Mouse (Mus musculus): ENCODE results near the gene Eif3k. TPM values are rescaled to one million over a fixed set of nuclear protein-coding genes. Genes with fewer than 3 reads are reported as not detected.

Eif3k gene
- polyA plus RNA-seq, 1 experiment from 2014 or later = 327 TPM

DNA sequence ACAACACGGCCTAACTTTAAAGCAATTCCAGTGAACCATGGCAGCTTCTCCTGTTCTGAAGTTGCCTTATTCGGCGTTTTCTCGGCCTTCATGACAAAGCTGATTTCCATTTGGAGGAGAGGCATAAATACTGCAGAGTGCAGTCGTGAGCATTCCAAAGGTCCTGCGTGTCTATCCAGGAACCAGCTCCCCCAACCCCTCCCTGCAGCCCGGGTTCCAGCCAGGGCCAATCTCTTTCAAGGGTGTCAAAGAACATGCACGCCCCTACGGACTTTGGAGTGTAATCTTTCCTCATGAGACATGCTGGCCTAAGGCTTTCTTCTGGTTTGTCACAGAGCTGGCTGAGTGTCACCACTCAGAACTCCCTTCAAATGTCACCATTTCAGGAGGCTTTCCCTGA, 56.3 kb downstream of the Eif3k start:
- H3K36me3 ChIP-seq = no peaks in the 10 kb centered on the region
- no peak for ATAC-seq (ENCODE audit: low FRiP score, low read depth)
- no peak overlapping the region for H3K4me2 ChIP-seq (replicated peaks)
- no peaks in the 10 kb centered on the region for H3K27me3 ChIP-seq (replicated peaks)
- H3K4me3 ChIP-seq = no peak overlapping the region
- no peak overlapping the region for H3K9ac ChIP-seq
- H3K4me1 ChIP-seq = peaks cover 58% of the 10 kb centered on the region
- H3K27ac ChIP-seq = peak overlapping the region; percentile 39; the same call in 1 of the 2 replicates
- H3K9me3 ChIP-seq = no peaks in the 10 kb centered on the region
- 47% methylated on average over 9 of the region's 9 CpGs for WGBS

GRCm38 (mm10) chr7:28924802-28925201, 56.9 kb downstream of the Eif3k start:
- H3K27me3 ChIP-seq (replicated peaks) = no peaks in the 10 kb centered on the region
- H3K9me3 ChIP-seq = no peaks in the 10 kb centered on the region
- peak overlapping the region; percentile 39 for H3K27ac ChIP-seq
- no peak overlapping the region for H3K4me3 ChIP-seq
- ATAC-seq (ENCODE audit: low FRiP score, low read depth) = no peak
- no peak overlapping the region for H3K4me2 ChIP-seq (replicated peaks)
- H3K9ac ChIP-seq = no peak overlapping the region
- peaks cover 59% of the 10 kb centered on the region for H3K4me1 ChIP-seq
- H3K36me3 ChIP-seq = no peaks in the 10 kb centered on the region
- 78% methylated on average over 3 of the region's 3 CpGs for WGBS

DNA sequence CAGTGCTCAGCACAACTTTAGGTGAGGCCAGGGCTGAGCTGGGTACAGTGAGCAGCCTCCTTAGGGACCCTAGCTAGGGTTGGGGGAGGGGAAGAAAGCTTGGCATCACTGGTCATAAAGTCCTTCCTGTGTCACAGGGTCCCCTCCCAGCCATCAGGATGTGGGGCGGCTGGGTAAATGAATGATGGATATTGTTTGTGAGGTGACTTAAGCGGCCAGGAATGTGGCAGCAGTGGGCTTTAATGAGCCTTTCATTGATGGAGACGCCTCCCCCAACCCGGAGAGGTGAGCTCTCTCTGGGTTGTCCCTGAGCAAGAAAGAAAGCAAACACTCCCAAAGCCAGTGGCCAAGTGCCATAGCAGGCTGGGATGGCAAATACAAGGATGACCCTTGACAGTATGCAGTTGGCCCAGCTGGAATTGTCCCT, 57.8 kb downstream of the Eif3k start:
- Histone ChIP-seq H3K4me2 (replicated peaks) (peak overlapping the region; percentile 12; the same call in 1 of the 2 replicates), H3K4me3 (no peak overlapping the region), H3K4me1 (peaks cover 55% of the 10 kb centered on the region), H3K27ac (0 out of 2 replicates have a peak overlapping the region, but pooled peaks have one; percentile 39), H3K36me3 (peaks cover 3% of the 10 kb centered on the region; the same call in 1 of the 2 replicates), H3K9ac (peak overlapping the region; percentile 13; the same call in 1 of the 2 replicates), H3K9me3 (no peaks in the 10 kb centered on the region), H3K27me3 (replicated peaks) (no peaks in the 10 kb centered on the region)
- peak; percentile 74 for ATAC-seq (ENCODE audit: low FRiP score, low read depth)
- WGBS = 2% methylated on average over 4 of the region's 4 CpGs

DNA sequence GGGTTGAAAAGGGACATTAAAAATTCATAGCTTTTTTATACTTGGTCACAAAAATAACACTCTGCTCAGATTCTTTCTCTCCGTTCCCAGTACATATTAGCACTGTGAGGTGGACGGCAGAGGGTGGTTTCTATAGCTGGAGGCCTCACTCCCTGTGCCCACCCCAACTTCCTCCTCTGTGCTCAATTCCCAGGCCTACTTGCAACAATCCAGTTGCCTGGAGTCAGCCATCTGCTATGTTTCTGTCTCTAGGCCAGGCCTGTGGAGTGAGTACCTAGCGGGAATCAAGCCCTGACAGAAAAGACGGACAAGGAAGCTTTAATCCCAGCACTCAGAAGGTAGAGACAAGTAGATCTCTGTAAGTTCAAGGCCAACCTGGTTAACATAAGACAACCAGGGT, 59.1 kb downstream of the Eif3k start:
- no peaks in the 10 kb centered on the region for H3K27me3 ChIP-seq (replicated peaks)
- no peak overlapping the region for H3K4me3 ChIP-seq
- no peak overlapping the region for H3K4me2 ChIP-seq (replicated peaks)
- ATAC-seq (ENCODE audit: low FRiP score, low read depth) = no peak
- 76% methylated on average over 4 of the region's 4 CpGs for WGBS
- H3K4me1 ChIP-seq = peaks cover 55% of the 10 kb centered on the region
- 0 out of 2 replicates have a peak overlapping the region, but pooled peaks have one; percentile 17 for H3K9ac ChIP-seq
- H3K27ac ChIP-seq = no peak overlapping the region
- H3K36me3 ChIP-seq = peaks cover 15% of the 10 kb centered on the region
- no peaks in the 10 kb centered on the region for H3K9me3 ChIP-seq

DNA sequence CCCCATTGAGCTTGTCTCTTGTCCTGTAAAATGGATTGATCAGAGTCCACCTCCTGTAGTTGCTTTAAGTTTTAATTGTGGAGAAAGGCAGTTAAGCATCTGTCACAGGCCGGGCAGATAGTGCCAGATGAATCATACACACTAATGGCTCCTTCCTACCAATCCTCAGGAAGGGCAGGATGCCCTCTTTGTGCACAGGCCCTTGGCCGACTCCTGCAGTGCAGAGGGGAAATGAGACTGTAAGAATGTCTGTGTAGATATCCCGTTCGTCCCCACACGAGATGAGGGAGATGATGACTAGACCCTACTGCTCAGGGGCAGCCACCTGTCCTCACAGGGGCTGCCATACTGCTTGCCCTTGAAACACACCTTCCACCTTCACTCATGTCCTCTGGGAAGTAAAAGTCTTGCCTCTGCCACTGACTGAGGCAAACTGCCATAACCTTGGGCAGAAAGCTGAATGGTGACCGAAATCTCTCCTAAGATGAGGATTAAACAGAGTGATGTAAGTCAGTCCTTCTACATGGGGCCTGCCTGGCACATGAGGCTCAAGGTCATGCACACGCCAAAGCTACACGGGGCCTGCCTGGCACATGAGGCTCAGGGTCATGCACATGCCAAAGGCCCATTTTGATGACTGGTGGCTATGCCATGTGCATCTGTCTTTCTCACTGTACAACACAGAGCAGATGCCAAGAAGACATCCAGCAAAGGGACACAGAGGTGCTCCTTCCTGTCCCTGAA, 59.8 kb downstream of the Eif3k start:
- Histone ChIP-seq H3K27me3 (replicated peaks) (no peaks in the 10 kb centered on the region), H3K36me3 (peaks cover 22% of the 10 kb centered on the region), H3K4me3 (no peak overlapping the region), H3K4me2 (replicated peaks) (no peak overlapping the region), H3K27ac (no peak overlapping the region), H3K9ac (no peak overlapping the region), H3K9me3 (no peaks in the 10 kb centered on the region), H3K4me1 (peaks cover 55% of the 10 kb centered on the region)
- WGBS = 91% methylated on average over 8 of the region's 8 CpGs
- ATAC-seq (ENCODE audit: low FRiP score, low read depth) = no peak

Other genes starting within 250 kb of the Eif3k start
- 123 and 127 TPM in 2 replicates for gene Mrps12, start 240.0 kb downstream of the Eif3k start, polyA plus RNA-seq (2016; fragmentation: Nextera tagmentation; extraction: Ambion mirVana)
- gene Sars2, start 239.9 kb downstream of the Eif3k start, polyA plus RNA-seq (2016; fragmentation: Nextera tagmentation; extraction: Ambion mirVana) = 28.6 and 32.0 TPM in 2 replicates
- gene Ccer2, start 225.7 kb downstream of the Eif3k start, polyA plus RNA-seq (2016; fragmentation: Nextera tagmentation; extraction: Ambion mirVana) = 9.7 and 10.4 TPM in 2 replicates
- gene Sirt2, start 215.1 kb downstream of the Eif3k start, polyA plus RNA-seq (2016; fragmentation: Nextera tagmentation; extraction: Ambion mirVana) = 86.4 and 89.1 TPM in 2 replicates
- gene Nfkbib, start 214.4 kb downstream of the Eif3k start, polyA plus RNA-seq (2016; fragmentation: Nextera tagmentation; extraction: Ambion mirVana) = 51.5 and 52.4 TPM in 2 replicates
- gene Rinl, start 192.9 kb downstream of the Eif3k start, polyA plus RNA-seq (2016; fragmentation: Nextera tagmentation; extraction: Ambion mirVana) = 2.8 TPM in 2 replicates
- gene Hnrnpl, start 173.3 kb downstream of the Eif3k start, polyA plus RNA-seq (2016; fragmentation: Nextera tagmentation; extraction: Ambion mirVana) = 264 and 338 TPM in 2 replicates
- 82.2 and 89.2 TPM in 2 replicates for gene Ech1, start 156.6 kb downstream of the Eif3k start, polyA plus RNA-seq (2016; fragmentation: Nextera tagmentation; extraction: Ambion mirVana)
- gene Lgals4, start 148.0 kb downstream of the Eif3k start, polyA plus RNA-seq (2016; fragmentation: Nextera tagmentation; extraction: Ambion mirVana) = 4.6 and 4.9 TPM in 2 replicates
- gene Lgals7, start 118.0 kb downstream of the Eif3k start, polyA plus RNA-seq (2016; fragmentation: Nextera tagmentation; extraction: Ambion mirVana) = 2.1 and 3.0 TPM in 2 replicates
- gene Capn12, start 100.4 kb downstream of the Eif3k start, polyA plus RNA-seq (2016; fragmentation: Nextera tagmentation; extraction: Ambion mirVana) = 0.28 and 0.57 TPM in 2 replicates
- 186 and 192 TPM in 2 replicates for gene Actn4, start 19.5 kb downstream of the Eif3k start, polyA plus RNA-seq (2016; fragmentation: Nextera tagmentation; extraction: Ambion mirVana)
- 5.5 and 6.2 TPM in 2 replicates for gene Map4k1, start 186 bp upstream of the Eif3k start, polyA plus RNA-seq (2016; fragmentation: Nextera tagmentation; extraction: Ambion mirVana)
- 4.4 and 5.0 TPM in 2 replicates for gene Ryr1, start 143.3 kb upstream of the Eif3k start, polyA plus RNA-seq (2016; fragmentation: Nextera tagmentation; extraction: Ambion mirVana)
- gene Rasgrp4, start 153.0 kb upstream of the Eif3k start, polyA plus RNA-seq (2016; fragmentation: Nextera tagmentation; extraction: Ambion mirVana) = 0.61 and 0.77 TPM in 2 replicates
- gene Fam98c, start 174.4 kb upstream of the Eif3k start, polyA plus RNA-seq (2016; fragmentation: Nextera tagmentation; extraction: Ambion mirVana) = 30.8 and 33.7 TPM in 2 replicates
- gene Ggn, start 188.3 kb upstream of the Eif3k start, polyA plus RNA-seq (2016; fragmentation: Nextera tagmentation; extraction: Ambion mirVana) = 0.86 and 0.95 TPM in 2 replicates
- 8.3 and 9.0 TPM in 2 replicates for gene Spred3, start 188.5 kb upstream of the Eif3k start, polyA plus RNA-seq (2016; fragmentation: Nextera tagmentation; extraction: Ambion mirVana)
- gene Psmd8, start 198.8 kb upstream of the Eif3k start, polyA plus RNA-seq (2016; fragmentation: Nextera tagmentation; extraction: Ambion mirVana) = 326 and 327 TPM in 2 replicates
- 1.1 and 1.8 TPM in 2 replicates for gene Catsperg1, start 232.2 kb upstream of the Eif3k start, polyA plus RNA-seq (2016; fragmentation: Nextera tagmentation; extraction: Ambion mirVana)

Data from neural tube, embryonic 12.5 days (tissue).